Mouse (Mus musculus): ENCODE results near the gene Ackr4. TPM values are rescaled to one million over a fixed set of nuclear protein-coding genes. Genes with fewer than 3 reads are reported as not detected.

Gene Ackr4
- total and polyA plus RNA-seq, 3 experiments, result 0.10 to 0.27 TPM; not detected in 1

DNA sequence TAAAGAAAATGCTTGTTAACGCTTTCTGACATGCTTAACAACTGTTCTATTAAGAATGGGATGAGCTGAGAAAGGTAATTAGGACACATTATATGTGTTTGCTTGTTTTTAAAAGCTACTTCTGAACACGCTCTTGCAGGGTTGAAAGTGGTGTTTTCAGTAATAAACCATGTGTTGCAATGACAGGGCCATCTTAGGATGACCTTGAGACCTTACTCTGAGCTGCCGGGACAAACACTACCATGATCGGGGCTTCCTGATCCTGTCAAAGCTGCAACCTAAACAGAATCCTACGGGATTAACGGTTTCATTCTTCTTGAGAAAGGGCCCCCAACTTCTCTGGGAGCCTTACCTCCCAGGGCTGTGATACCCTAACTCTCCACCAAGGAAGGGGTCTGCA is 44.9 kb upstream of the Ackr4 start:
- H3K9me3 ChIP-seq (replicated peaks; ENCODE audit: insufficient read depth, low read length), result no peaks in the 10 kb centered on the region

DNA sequence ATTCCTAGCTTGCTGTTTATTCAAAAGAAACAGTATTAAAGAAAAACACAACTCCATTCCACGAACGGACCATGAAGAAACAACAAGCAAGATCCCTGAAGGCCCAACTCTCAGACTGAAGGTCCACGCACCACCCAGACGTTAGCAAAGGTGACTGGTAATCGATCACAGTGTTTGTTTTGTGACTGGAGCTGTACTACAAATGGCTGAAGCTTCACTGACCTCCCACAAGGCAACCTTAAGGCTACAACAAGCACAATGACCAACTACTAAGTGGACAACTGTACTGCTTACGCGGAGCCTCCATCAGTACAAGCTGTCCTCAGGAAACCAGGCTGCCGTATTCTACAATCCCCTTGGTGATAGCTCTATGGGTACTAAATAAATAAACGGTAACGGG is 43.3 kb upstream of the Ackr4 start:
- DNase-seq (ENCODE audit: low read depth, low spot score), result no peak
- no peaks in the 10 kb centered on the region for H3K9me3 ChIP-seq (replicated peaks; ENCODE audit: insufficient read depth, low read length)
- no peak overlapping the region for H3K9ac ChIP-seq (ENCODE audit: control insufficient read depth, low read depth, low read length, poor library complexity, severe bottlenecking)
- H3K27me3 ChIP-seq (ENCODE audit: control insufficient read depth in 1 of 2, insufficient read depth in 2 of 2, low read length in 2 of 2), result no peaks in the 10 kb centered on the region
- H3K36me3 ChIP-seq (ENCODE audit: control insufficient read depth in 1 of 2, insufficient read depth in 2 of 2, low read length in 2 of 2), result peaks cover 0 to 11% of the 10 kb centered on the region in 2 experiments; a peak in 2 of 4 replicates
- no peak for TF ChIP-seq MYC (IDR thresholded peaks at IDR 0.05; ENCODE audit: low read depth, low read length)
- no peaks in the 10 kb centered on the region for H3K4me1 ChIP-seq (ENCODE audit: control insufficient read depth in 1 of 2, insufficient read depth in 2 of 2, low read length in 2 of 2)
- H3K79me2 ChIP-seq (ENCODE audit: control insufficient read depth, insufficient read depth, low read length, poor library complexity), result no peaks in the 10 kb centered on the region
- H3K4me3 ChIP-seq (ENCODE audit: control insufficient read depth in 1 of 2, insufficient read depth in 1 of 2, low read depth in 2 of 2, low read length in 2 of 2), result no peak overlapping the region
- H3K27ac ChIP-seq (ENCODE audit: control insufficient read depth, low read depth, low read length), result no peak overlapping the region

More for the DNA sequence above, 44.9 kb upstream of the Ackr4 start:
- no peak overlapping the region for H3K4me3 ChIP-seq (ENCODE audit: control insufficient read depth in 1 of 2, insufficient read depth in 1 of 2, low read depth in 2 of 2, low read length in 2 of 2)
- no peaks in the 10 kb centered on the region for H3K79me2 ChIP-seq (ENCODE audit: control insufficient read depth, insufficient read depth, low read length, poor library complexity)
- H3K4me1 ChIP-seq (ENCODE audit: control insufficient read depth in 1 of 2, insufficient read depth in 2 of 2, low read length in 2 of 2), result no peaks in the 10 kb centered on the region
- H3K27me3 ChIP-seq (ENCODE audit: control insufficient read depth in 1 of 2, insufficient read depth in 2 of 2, low read length in 2 of 2), result no peaks in the 10 kb centered on the region
- H3K36me3 ChIP-seq (ENCODE audit: control insufficient read depth in 1 of 2, insufficient read depth in 2 of 2, low read length in 2 of 2), result peaks cover 0 to 10% of the 10 kb centered on the region in 2 experiments; a peak in 2 of 4 replicates
- DNase-seq (ENCODE audit: low read depth, low spot score), result no peak
- no peak overlapping the region for H3K27ac ChIP-seq (ENCODE audit: control insufficient read depth, low read depth, low read length)
- no peak overlapping the region for H3K9ac ChIP-seq (ENCODE audit: control insufficient read depth, low read depth, low read length, poor library complexity, severe bottlenecking)
- TF ChIP-seq MYB (IDR thresholded peaks at IDR 0.05; ENCODE audit: low read depth, low read length), result no peak
- TF ChIP-seq HCFC1 (IDR thresholded peaks at IDR 0.05; ENCODE audit: low read depth, low read length), result no peak
- no peak for TF ChIP-seq TAL1 (IDR thresholded peaks at IDR 0.05; ENCODE audit: low read length)
- TF ChIP-seq SMC3 (IDR thresholded peaks at IDR 0.05; ENCODE audit: low read depth, low read length), result no peak
- TF ChIP-seq ZMIZ1 (IDR thresholded peaks at IDR 0.05; ENCODE audit: low read depth, low read length), result no peak
- TF ChIP-seq E2F4 (IDR thresholded peaks at IDR 0.05; ENCODE audit: borderline replicate concordance, low read depth, low read length), result no peak
- TF ChIP-seq TBP (IDR thresholded peaks at IDR 0.05; ENCODE audit: low read depth, low read length), result no peak
- TF ChIP-seq GATA1 (IDR thresholded peaks at IDR 0.05; ENCODE audit: low read depth, low read length), result no peak
- TF ChIP-seq POLR2A (IDR thresholded peaks at IDR 0.05; ENCODE audit: control insufficient read depth in 1 of 2, insufficient read depth in 1 of 2, low read depth in 1 of 2, low read length in 2 of 2, poor library complexity in 1 of 2), result no peak
- no peak for TF ChIP-seq MXI1 (IDR thresholded peaks at IDR 0.05; ENCODE audit: low read depth, low read length)
- no peak for TF ChIP-seq MAFK (IDR thresholded peaks at IDR 0.05; ENCODE audit: borderline replicate concordance, low read depth, low read length)
- TF ChIP-seq MAX (IDR thresholded peaks at IDR 0.05; ENCODE audit: low read length), result no peak
- TF ChIP-seq ZNF384 (IDR thresholded peaks at IDR 0.05; ENCODE audit: low read depth, low read length), result no peak
- TF ChIP-seq BHLHE40 (IDR thresholded peaks at IDR 0.05; ENCODE audit: borderline replicate concordance, low read depth, low read length), result no peak

DNA sequence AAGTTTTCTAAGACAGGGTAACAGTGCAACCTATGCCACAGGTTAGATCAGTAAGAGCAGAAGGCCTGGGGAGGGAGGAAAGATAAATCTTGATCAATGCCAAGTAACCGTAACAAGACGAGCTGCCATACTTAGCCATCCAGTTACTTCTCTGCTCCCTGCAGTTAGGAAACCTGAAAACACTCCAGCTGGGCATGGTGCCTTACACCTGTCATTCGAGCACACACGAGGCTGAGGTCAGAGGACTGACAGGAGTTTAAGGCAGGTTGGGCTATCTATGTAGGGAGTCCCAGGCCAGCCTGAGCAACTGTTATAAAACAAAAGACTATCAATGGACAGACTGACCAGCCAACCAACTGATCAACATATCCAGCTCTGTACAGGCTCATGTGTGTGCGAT is 39.2 kb upstream of the Ackr4 start:
- no peak for DNase-seq (ENCODE audit: low read depth, low spot score)
- Histone ChIP-seq H3K27me3 (ENCODE audit: control insufficient read depth in 1 of 2, insufficient read depth in 2 of 2, low read length in 2 of 2) (no peaks in the 10 kb centered on the region), H3K9ac (ENCODE audit: control insufficient read depth, low read depth, low read length, poor library complexity, severe bottlenecking) (no peak overlapping the region), H3K36me3 (ENCODE audit: control insufficient read depth in 1 of 2, insufficient read depth in 2 of 2, low read length in 2 of 2) (peaks cover 0 to 15% of the 10 kb centered on the region in 2 experiments; a peak in 2 of 4 replicates), H3K4me3 (ENCODE audit: control insufficient read depth in 1 of 2, insufficient read depth in 1 of 2, low read depth in 2 of 2, low read length in 2 of 2) (no peak overlapping the region), H3K27ac (ENCODE audit: control insufficient read depth, low read depth, low read length) (no peak overlapping the region), H3K79me2 (ENCODE audit: control insufficient read depth, insufficient read depth, low read length, poor library complexity) (no peaks in the 10 kb centered on the region), H3K4me1 (ENCODE audit: control insufficient read depth in 1 of 2, insufficient read depth in 2 of 2, low read length in 2 of 2) (no peaks in the 10 kb centered on the region), H3K9me3 (replicated peaks; ENCODE audit: insufficient read depth, low read length) (no peaks in the 10 kb centered on the region)
- TF ChIP-seq JUND (IDR thresholded peaks at IDR 0.05; ENCODE audit: low read depth, low read length) (no peak), POLR2AphosphoS2 (IDR thresholded peaks at IDR 0.05; ENCODE audit: low read length) (no peak)
